Mouse (Mus musculus): Measurements from ENCODE around the gene Lyrm7.
A peak's percentile ranks its signal among the peaks of the same experiment; 100 is the strongest.

Gene Lyrm7

DNA sequence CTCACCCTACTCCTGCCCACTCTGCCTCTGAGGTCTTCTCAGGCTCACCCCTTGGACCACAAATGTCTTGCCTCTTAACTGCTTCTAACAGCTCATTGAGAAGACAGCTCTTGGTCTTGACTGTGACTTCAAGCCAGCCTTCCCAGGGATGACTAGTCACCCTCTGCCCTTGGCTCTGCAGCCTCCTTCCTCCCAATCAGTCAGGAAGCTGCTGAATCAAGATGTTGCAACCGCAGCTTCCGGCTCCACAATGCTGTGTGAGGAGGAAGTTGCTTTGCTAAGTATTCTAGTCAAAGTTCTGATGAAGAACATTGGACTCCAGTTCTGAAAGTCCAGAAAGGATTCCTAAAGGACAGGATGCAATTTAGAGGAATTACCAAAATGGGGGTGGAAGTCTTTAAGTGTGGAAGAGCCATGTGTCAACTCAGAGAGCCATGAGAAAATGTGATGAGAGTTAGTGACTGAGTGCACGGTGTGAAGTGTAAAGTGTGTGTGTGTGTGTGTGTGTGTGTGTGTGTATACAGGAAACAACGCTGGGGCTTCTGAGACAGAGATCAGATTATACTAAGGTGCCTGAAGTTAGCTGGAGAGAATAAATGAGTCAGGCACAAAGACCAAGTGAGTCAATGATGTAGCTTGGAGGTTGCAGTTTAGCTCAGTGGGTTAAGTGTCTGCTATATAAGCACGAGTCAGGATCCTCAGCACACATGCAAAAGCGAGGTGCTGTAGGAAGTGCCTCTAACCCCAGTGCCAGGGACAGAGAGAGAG lies 58.7 kb downstream of the Lyrm7 start:
- DNase-seq (ENCODE audit: low spot score in 2 of 2): no peak

DNA sequence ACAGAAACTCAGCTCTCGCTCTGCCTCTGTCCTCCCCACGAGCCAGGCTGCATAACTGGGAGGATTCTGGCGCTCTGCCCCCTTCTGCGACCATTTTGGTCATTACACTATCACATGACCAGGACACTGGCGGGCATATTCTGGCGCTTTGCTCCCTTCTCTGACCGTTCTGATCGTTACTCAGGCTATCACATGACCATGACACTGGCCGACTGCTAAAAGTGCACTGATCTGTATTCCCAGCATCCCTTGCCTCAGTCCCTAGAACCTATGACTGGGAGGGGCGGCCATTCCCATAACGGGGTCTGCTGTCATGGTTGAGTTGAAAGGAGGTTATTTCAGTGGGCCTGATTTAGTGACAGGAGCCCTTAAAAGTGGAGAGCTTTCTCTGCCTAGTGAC lies 64.2 kb downstream of the Lyrm7 start:
- no peak for DNase-seq (ENCODE audit: low spot score in 2 of 2)

- no peak for DNase-seq (ENCODE audit: low spot score in 2 of 2)
Observed at GRCm38 (mm10) chr11:54794678-54795077, 66.0 kb downstream of the Lyrm7 start.

- DNase-seq (ENCODE audit: low spot score in 2 of 2): no peak
Observed at GRCm38 (mm10) chr11:54793173-54793572, 67.5 kb downstream of the Lyrm7 start.

DNA sequence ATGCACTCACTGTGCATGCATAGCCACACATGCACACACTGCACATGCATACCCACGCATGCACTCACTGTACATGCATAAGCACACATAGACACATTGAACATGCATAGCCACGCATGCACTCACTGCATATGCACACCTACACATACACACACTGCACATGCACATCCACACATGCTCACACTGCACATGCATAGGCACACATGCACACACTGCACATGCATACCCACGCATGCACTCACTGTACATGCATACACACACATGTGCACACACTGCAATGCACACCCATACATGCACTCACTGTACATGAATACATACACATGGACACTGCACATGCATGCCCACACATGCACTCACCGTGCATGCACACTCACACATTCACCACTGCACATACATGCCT lies 69.3 kb downstream of the Lyrm7 start:
- no peak for DNase-seq (ENCODE audit: low spot score in 2 of 2)

- DNase-seq (ENCODE audit: low spot score in 2 of 2): peak; percentile 95 to 97
Observed at GRCm38 (mm10) chr11:54787488-54788474, 72.9 kb downstream of the Lyrm7 start, which contains the start of gene Cdc42se2. Cdc42se2 (minus strand) TSS chr11:54787675.

DNA sequence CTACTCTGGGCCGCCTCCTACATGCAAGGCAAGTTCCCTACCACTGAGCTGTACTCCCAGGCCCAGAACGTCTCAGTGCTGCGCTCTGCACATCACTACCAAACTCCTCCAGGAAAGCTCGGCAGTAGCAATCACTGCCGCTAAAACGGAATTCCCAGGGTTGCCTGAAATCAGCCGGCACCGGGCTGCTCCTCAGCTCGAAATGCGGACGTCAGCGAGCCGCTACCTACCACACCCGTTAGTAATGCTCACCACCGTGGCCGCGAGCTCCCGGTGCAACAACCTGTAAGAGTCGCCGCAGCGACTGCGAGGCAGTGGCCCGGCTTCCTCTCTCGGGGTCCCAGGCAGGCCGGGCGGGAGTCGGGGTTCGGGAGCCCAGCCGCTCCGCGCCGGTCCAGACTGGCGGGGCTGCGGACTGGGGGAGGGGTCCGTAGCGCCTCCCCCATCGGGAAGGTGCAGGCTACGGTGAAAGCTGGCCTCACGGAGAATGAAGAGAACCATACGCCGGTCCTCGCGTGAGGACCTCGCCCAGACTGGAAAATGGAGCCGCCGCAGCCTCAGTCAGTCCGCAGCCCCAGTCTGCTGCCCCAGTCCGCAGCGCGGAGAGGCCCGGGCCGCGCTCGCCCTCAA lies 73.7 kb downstream of the Lyrm7 start:
- peak; percentile 61 to 62 for DNase-seq (ENCODE audit: low spot score in 2 of 2)

- no peak for DNase-seq (ENCODE audit: low spot score in 2 of 2)
Observed at GRCm38 (mm10) chr11:54785566-54785965, 75.2 kb downstream of the Lyrm7 start.

- no peak for DNase-seq (ENCODE audit: low spot score in 2 of 2)
Observed at GRCm38 (mm10) chr11:54784436-54784835, 76.3 kb downstream of the Lyrm7 start.

- DNase-seq (ENCODE audit: low spot score in 2 of 2): no peak
Observed at GRCm38 (mm10) chr11:54782253-54782652, 78.5 kb downstream of the Lyrm7 start.

GRCm38 (mm10) chr11:54779946-54780345 lies 80.8 kb downstream of the Lyrm7 start:
- no peak for DNase-seq (ENCODE audit: low spot score in 2 of 2)

DNA sequence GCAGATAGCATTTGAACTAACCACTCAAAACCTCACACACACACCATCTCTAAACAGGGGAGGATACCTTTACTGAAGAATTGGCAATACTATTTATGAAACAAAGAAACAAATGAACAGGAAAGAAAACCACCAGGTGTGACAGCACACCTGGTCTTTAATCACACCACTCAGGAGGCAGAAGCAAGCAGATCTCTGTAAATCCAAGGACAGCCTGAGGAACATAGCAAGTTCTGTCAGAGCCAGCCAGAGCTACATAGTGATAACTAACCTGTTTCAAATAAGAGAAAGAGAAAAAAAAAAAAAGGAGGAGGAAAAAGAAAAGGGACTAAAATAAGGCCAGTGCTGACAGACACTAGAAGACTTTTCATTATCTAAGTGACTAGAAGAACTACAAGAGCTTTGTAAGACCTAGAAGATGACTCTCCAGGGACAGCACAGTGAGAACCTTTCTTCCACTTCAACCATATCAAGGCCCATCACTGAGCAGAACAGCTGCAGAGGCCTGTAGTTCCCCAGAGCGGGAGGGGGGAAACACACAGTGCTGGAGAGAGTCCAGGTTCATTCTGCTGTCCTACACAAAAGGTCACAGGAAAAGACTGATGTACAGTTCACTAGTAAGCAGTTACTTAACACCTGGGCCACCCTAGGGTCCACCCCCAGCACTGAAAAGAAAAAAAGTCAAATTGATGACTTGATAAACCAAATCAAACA lies 82.4 kb downstream of the Lyrm7 start:
- DNase-seq (ENCODE audit: low spot score in 2 of 2): no peak

GRCm38 (mm10) chr11:54777387-54778130 lies 83.2 kb downstream of the Lyrm7 start:
- DNase-seq (ENCODE audit: low spot score in 2 of 2): no peak

Measured in right cerebral cortex, adult 2 months (tissue).